Mouse (Mus musculus) CH12.LX (cell line): ENCODE measurements around the gene Mboat1. TPM values are rescaled to one million over a fixed set of nuclear protein-coding genes. Genes with fewer than 3 reads are reported as not detected.

Experiments used
- DNase-seq: peaks from one replicate; pipeline ENCODE4 v3.0.0-alpha.2; 2013; ENCODE audit errors: extremely low read depth
- H3K27ac ChIP-seq: 2 replicates; pipeline ENCODE4 v1.5.1; 2012; ENCODE audit warnings: low read depth, mild to moderate bottlenecking, control low read depth, moderate library complexity; ENCODE audit not compliant: insufficient read depth
- H3K27me3 ChIP-seq: replicated peaks from 2 replicates; pipeline ENCODE3; 2012; ENCODE audit warnings: inconsistent platforms
- H3K36me3 ChIP-seq, 2 experiments: replicated peaks in 1 of 2; 2 replicates each; pipeline versions ENCODE3 to v1.6.1; 2012; ENCODE audit warnings: inconsistent platforms in 1 of 2, low read length in 1 of 2, mild to moderate bottlenecking in 1 of 2, mixed read lengths in 1 of 2, moderate library complexity in 1 of 2; ENCODE audit not compliant: control insufficient read depth in 1 of 2, insufficient read depth in 1 of 2
- H3K4me1 ChIP-seq, 2 experiments: 2 replicates each; pipeline ENCODE4 v1.6.1; 2012; ENCODE audit warnings: inconsistent platforms in 1 of 2, moderate library complexity in 1 of 2; ENCODE audit not compliant: insufficient read depth in 2 of 2, control insufficient read depth in 1 of 2
- H3K4me2 ChIP-seq: 2 replicates; pipeline ENCODE4 v1.6.1; 2012; ENCODE audit warnings: low read depth, mild to moderate bottlenecking, control low read depth; ENCODE audit not compliant: poor library complexity, insufficient read depth, severe bottlenecking
- H3K4me3 ChIP-seq, 3 experiments: fragments of 150-350 bp in 1 of 3; sonication (generic) in 1 of 3; replicated peaks in 1 of 3; 2 replicates each; pipeline versions ENCODE3 to v1.5.1; 2011 to 2012; ENCODE audit warnings: low read depth in 2 of 3, low read length in 2 of 3, mild to moderate bottlenecking in 2 of 3, moderate library complexity in 2 of 3, control low read depth in 1 of 3, improper control_type of control experiment in 1 of 3, inconsistent platforms in 1 of 3, mixed read lengths in 1 of 3; ENCODE audit not compliant: poor library complexity in 1 of 3
- H3K79me2 ChIP-seq: replicated peaks from 2 replicates; pipeline ENCODE4 v1.6.1; 2012; ENCODE audit warnings: mild to moderate bottlenecking, moderate library complexity; ENCODE audit not compliant: control insufficient read depth, poor library complexity, insufficient read depth, severe bottlenecking; ENCODE audit errors: extremely low read depth
- H3K9ac ChIP-seq: 2 replicates; pipeline ENCODE4 v1.6.1; 2012; ENCODE audit warnings: low read depth, mild to moderate bottlenecking, control low read depth, moderate library complexity; ENCODE audit not compliant: insufficient read depth
- H3K9me3 ChIP-seq: replicated peaks from 2 replicates; pipeline ENCODE3; 2012; ENCODE audit warnings: low read length, inconsistent platforms, mixed read lengths
- CHD1 ChIP-seq: IDR thresholded peaks from 2 replicates; pipeline ENCODE4 v1.6.1; 2012; ENCODE audit warnings: low read depth, low read length, improper control_type of control experiment, inconsistent platforms
- CHD2 ChIP-seq: IDR thresholded peaks from 2 replicates; pipeline ENCODE4 v1.6.1; 2011; ENCODE audit warnings: low read length, improper control_type of control experiment
- EP300 ChIP-seq: IDR thresholded peaks from 2 replicates; pipeline ENCODE4 v1.6.1; 2011; ENCODE audit warnings: low read length, improper control_type of control experiment
- ETS1 ChIP-seq: conservative IDR thresholded peaks from 2 replicates; pipeline ENCODE4 v1.6.1; 2012; ENCODE audit warnings: low read depth, mild to moderate bottlenecking, inconsistent platforms, low read length, improper control_type of control experiment, moderate library complexity
- GABPA ChIP-seq: IDR thresholded peaks from 2 replicates; pipeline ENCODE4 v1.6.1; 2012; ENCODE audit warnings: low read depth, low read length, improper control_type of control experiment, inconsistent platforms; ENCODE audit not compliant: insufficient replicate concordance
- HCFC1 ChIP-seq: IDR thresholded peaks from 2 replicates; pipeline ENCODE4 v1.6.1; 2012; ENCODE audit warnings: low read depth, mild to moderate bottlenecking, inconsistent platforms, low read length, improper control_type of control experiment
- JUND ChIP-seq: conservative IDR thresholded peaks from 2 replicates; pipeline ENCODE4 v1.6.1; 2011; ENCODE audit warnings: low read depth, low read length, improper control_type of control experiment
- KAT2A ChIP-seq: IDR thresholded peaks from 2 replicates; pipeline ENCODE4 v1.6.1; 2012; ENCODE audit warnings: low read length, improper control_type of control experiment, inconsistent platforms; ENCODE audit not compliant: insufficient replicate concordance
- MAX ChIP-seq: IDR thresholded peaks from 2 replicates; pipeline ENCODE4 v1.6.1; 2011; ENCODE audit warnings: low read length, improper control_type of control experiment
- MAZ ChIP-seq: IDR thresholded peaks from 2 replicates; pipeline ENCODE4 v1.6.1; 2012; ENCODE audit warnings: low read depth, mild to moderate bottlenecking, inconsistent platforms, low read length, improper control_type of control experiment, moderate library complexity
- MYC ChIP-seq: IDR thresholded peaks from 2 replicates; pipeline ENCODE4 v1.6.1; 2011; ENCODE audit warnings: low read depth, mild to moderate bottlenecking, improper control_type of control experiment, low read length
- NELFE ChIP-seq: IDR thresholded peaks from 2 replicates; pipeline ENCODE4 v1.6.1; 2011; ENCODE audit warnings: low read depth, low read length, improper control_type of control experiment
- RCOR1 ChIP-seq: conservative IDR thresholded peaks from 2 replicates; pipeline ENCODE4 v1.6.1; 2012; ENCODE audit warnings: low read depth, mild to moderate bottlenecking, inconsistent platforms, low read length, improper control_type of control experiment
- SIN3A ChIP-seq: IDR thresholded peaks from 2 replicates; pipeline ENCODE4 v1.6.1; 2012; ENCODE audit warnings: low read length, improper control_type of control experiment, inconsistent platforms
- SMC3 ChIP-seq: IDR thresholded peaks from 2 replicates; pipeline ENCODE4 v1.6.1; 2011; ENCODE audit warnings: low read depth, low read length, improper control_type of control experiment
- TCF12 ChIP-seq: IDR thresholded peaks from 2 replicates; pipeline ENCODE4 v1.6.1; 2014; ENCODE audit warnings: low read depth, mild to moderate bottlenecking, inconsistent platforms, low read length, improper control_type of control experiment
- UBTF ChIP-seq: IDR thresholded peaks from 2 replicates; pipeline ENCODE4 v1.6.1; 2012; ENCODE audit warnings: low read depth, mild to moderate bottlenecking, inconsistent platforms, low read length, improper control_type of control experiment, moderate library complexity
- USF1 ChIP-seq: IDR thresholded peaks from 2 replicates; pipeline ENCODE4 v1.6.1; 2014; ENCODE audit warnings: low read depth, mild to moderate bottlenecking, inconsistent platforms, low read length, improper control_type of control experiment
- ZC3H11A ChIP-seq: IDR thresholded peaks from 2 replicates; pipeline ENCODE4 v1.6.1; 2012; ENCODE audit warnings: low read depth, mild to moderate bottlenecking, inconsistent platforms, low read length, improper control_type of control experiment
- ZKSCAN1 ChIP-seq: IDR thresholded peaks from 2 replicates; pipeline ENCODE4 v1.6.1; 2012; ENCODE audit warnings: low read depth, inconsistent platforms, low read length, improper control_type of control experiment, borderline replicate concordance
- ZNF384 ChIP-seq: IDR thresholded peaks from 2 replicates; pipeline ENCODE4 v1.6.1; 2012; ENCODE audit warnings: low read depth, low read length, improper control_type of control experiment, inconsistent platforms
- dilution Hi-C: fragments of 300-500 bp; cut with MboI; formaldehyde crosslinking; loops from 2 replicates; pipeline ENCODE4 v1.14.3; 2020; ENCODE audit warnings: low sequenced_read_pairs; ENCODE audit not compliant: extremely low pct_unique_long_range_greater_than_20kb, extremely low pct_ligation_motif_present
- in situ Hi-C: fragments of 300-500 bp; cut with MboI; formaldehyde crosslinking; loops from 3 replicates; pipeline ENCODE4 v1.14.3; 2019; ENCODE audit warnings: low sequenced_read_pairs, low pct_ligation_motif_present, low pct_unique_long_range_greater_than_20kb, mixed read lengths
- polyA plus RNA-seq: library from polyadenylated mRNA; unstranded; fragments of >175 nt; gene quantifications from 2 replicates; pipeline ENCODE4 v1.2.1, GENCODE M21; 2012; ENCODE audit warnings: low read depth; ENCODE audit not compliant: insufficient read length
- total RNA-seq, 2 experiments: library from RNA; depleted of rRNA; stranded (reverse); fragments of 300-350 nt in 1 of 2; fragments of >200 nt in 1 of 2; gene quantifications; 2 replicates each; pipeline ENCODE4 v1.2.3; 2012 to 2014

Mboat1 gene
- total and polyA plus RNA-seq, 3 experiments = 0.53 to 3.3 (median 0.63) TPM

DNA sequence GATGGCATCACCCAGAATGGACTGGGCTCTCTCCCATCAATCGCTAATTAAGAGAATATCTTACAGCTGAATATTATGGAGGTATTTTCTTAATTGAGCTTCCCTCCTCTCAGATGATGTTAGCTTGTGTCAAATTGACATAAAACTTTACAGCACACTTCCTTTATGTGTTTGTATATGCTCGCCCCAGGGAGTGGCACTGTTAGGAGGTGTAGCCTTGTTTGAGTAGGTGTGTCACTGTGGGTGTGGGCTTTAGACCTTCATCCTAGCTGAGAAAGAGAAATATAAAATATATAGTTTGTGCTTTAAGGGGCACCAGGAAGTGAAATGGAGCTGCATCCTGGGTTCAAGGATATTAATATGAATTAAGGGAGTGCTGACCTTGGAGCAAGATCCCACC is 66.7 kb downstream of the Mboat1 start:
- in situ Hi-C loops (no loop called here), dilution Hi-C loops (no loop called here)
- no peak for DNase-seq

DNA sequence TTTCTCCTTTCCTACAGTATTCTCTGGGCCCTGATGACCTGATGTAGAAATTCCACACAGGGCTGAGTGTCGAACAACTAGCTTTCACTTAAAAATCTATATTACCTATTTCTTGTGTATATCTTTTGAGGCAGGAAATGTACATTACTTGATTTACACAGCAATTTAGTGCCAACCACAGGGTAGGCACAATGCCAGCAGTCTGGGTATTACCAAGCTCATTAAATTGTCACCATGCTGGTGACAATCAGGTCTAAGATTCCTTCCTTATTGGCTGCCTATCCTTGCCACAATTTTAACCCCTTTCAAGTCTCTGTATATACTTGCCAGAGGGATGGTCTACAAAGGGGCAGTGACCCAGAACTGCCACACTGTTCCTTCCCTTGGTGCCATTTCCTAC is 71.9 kb downstream of the Mboat1 start:
- Histone ChIP-seq H3K27ac (no peak overlapping the region), H3K4me2 (no peak overlapping the region), H3K9ac (no peak overlapping the region), H3K9me3 (no peaks in the 10 kb centered on the region), H3K27me3 (no peaks in the 10 kb centered on the region), H3K79me2 (no peaks in the 10 kb centered on the region), H3K4me1 (peaks cover 0 to 13% of the 10 kb centered on the region in 2 experiments; a peak in 2 of 4 replicates), H3K36me3 (no peaks in the 10 kb centered on the region), H3K4me3 (no peak overlapping the region)
- DNase-seq = no peak
- in situ Hi-C loops (no loop called here), dilution Hi-C loops (no loop called here)
- TF ChIP-seq RCOR1 (no peak), ZNF384 (no peak), MAZ (no peak), TCF12 (no peak), CHD2 (no peak), KAT2A (no peak), CHD1 (no peak), ZC3H11A (no peak), JUND (no peak), ETS1 (no peak), EP300 (no peak), ZKSCAN1 (no peak), HCFC1 (no peak), USF1 (no peak), UBTF (no peak), GABPA (no peak), SIN3A (no peak), MAX (no peak), MYC (no peak), SMC3 (no peak)

More for the DNA sequence above, 66.7 kb downstream of the Mboat1 start:
- no peaks in the 10 kb centered on the region for H3K36me3 ChIP-seq
- H3K27ac ChIP-seq = no peak overlapping the region
- TF ChIP-seq NELFE (no peak), JUND (no peak), SIN3A (no peak), EP300 (no peak), TCF12 (no peak)
- TF ChIP-seq, all 38 proteins: peak for 0
- H3K4me2 ChIP-seq = no peak overlapping the region
- H3K4me1 ChIP-seq = peaks cover 2 to 11% of the 10 kb centered on the region in 2 experiments; a peak in 3 of 4 replicates
- no peaks in the 10 kb centered on the region for H3K9me3 ChIP-seq
- H3K79me2 ChIP-seq = no peaks in the 10 kb centered on the region
- H3K9ac ChIP-seq = no peak overlapping the region
- no peaks in the 10 kb centered on the region for H3K27me3 ChIP-seq
- H3K4me3 ChIP-seq = no peak overlapping the region
